Mouse (Mus musculus): ENCODE measurements around the gene Hoxa2. TPM values are rescaled to one million over a fixed set of nuclear protein-coding genes. Genes with fewer than 3 reads are reported as not detected.
A peak's percentile ranks its signal among the peaks of the same experiment; 100 is the strongest.

Gene Hoxa2
- polyA plus RNA-seq, 1 experiment from 2014 or later, result 0.29 TPM

DNA sequence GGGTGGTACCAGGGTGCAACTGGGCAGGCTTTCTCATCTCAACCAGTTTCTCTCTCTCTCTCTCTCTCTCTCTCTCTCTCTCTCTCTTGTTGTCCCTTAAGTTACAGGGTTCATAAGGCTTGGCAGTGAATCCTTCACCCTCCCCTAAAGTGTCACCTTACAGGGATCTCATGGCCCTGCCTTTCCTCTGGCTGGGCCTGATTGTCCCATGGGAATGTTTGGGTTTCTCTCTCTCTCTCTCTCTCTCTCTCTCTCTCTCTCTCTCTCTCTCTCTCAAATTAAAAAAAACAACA is 43.0 kb upstream of the Hoxa2 start:
- no peak overlapping the region for H3K4me2 ChIP-seq
- H3K9me3 ChIP-seq (replicated peaks), result no peaks in the 10 kb centered on the region
- no peak for ATAC-seq (ENCODE audit: insufficient read depth)
- H3K27ac ChIP-seq (replicated peaks), result no peak overlapping the region
- H3K36me3 ChIP-seq (replicated peaks), result no peaks in the 10 kb centered on the region
- no peak overlapping the region for H3K4me3 ChIP-seq (replicated peaks)
- H3K9ac ChIP-seq, result no peak overlapping the region
- H3K27me3 ChIP-seq, result peaks cover 100% of the 10 kb centered on the region
- H3K4me1 ChIP-seq (replicated peaks), result peaks cover 9% of the 10 kb centered on the region

DNA sequence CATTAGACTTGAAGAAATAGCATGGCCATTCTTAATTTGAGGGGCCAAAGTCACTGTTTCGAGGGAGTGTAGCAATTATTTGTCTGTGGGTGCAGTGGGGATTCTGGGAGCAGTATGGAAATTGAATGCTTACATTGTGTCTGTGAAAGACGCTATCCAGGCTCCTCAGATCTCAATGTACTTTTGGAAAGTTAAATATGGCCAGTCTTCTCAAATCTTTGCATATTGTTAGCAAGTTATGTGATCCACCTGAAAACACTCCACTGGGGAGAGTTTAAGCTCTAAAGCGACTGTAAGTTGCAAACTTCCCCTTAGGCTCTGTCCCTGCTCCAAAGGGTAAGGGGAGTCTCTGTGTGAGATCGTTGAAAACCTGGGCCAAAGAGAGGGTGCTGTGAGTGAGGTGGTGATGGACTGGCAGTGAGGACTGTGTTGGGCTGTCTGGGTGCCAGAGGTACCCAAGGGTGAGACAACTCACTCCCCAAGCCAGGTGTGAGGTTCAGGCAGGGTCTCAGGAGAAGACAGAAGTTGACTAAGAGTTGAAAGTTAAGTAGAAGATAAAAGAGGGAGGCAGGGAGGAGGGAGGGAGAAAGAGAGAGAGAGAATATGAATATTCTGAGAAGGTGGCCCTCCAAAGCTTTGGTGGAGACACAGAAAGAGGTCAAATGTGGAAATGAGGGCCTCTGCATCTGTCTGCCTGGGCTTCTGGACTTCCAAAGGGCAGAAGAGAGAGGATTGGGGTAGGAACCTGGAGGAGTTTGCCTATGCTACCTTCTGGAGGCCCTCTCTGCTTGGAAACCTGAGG is 42.5 kb upstream of the Hoxa2 start:
- Histone ChIP-seq H3K4me3 (replicated peaks) (no peak overlapping the region), H3K27ac (replicated peaks) (no peak overlapping the region), H3K9ac (no peak overlapping the region), H3K36me3 (replicated peaks) (no peaks in the 10 kb centered on the region), H3K9me3 (replicated peaks) (no peaks in the 10 kb centered on the region), H3K4me2 (no peak overlapping the region), H3K27me3 (peaks cover 100% of the 10 kb centered on the region), H3K4me1 (replicated peaks) (peaks cover 7% of the 10 kb centered on the region)
- 28% methylated on average over 4 of the region's 4 CpGs for WGBS (ENCODE audit: insufficient replicate concordance)
- no peak for ATAC-seq (ENCODE audit: insufficient read depth)

DNA sequence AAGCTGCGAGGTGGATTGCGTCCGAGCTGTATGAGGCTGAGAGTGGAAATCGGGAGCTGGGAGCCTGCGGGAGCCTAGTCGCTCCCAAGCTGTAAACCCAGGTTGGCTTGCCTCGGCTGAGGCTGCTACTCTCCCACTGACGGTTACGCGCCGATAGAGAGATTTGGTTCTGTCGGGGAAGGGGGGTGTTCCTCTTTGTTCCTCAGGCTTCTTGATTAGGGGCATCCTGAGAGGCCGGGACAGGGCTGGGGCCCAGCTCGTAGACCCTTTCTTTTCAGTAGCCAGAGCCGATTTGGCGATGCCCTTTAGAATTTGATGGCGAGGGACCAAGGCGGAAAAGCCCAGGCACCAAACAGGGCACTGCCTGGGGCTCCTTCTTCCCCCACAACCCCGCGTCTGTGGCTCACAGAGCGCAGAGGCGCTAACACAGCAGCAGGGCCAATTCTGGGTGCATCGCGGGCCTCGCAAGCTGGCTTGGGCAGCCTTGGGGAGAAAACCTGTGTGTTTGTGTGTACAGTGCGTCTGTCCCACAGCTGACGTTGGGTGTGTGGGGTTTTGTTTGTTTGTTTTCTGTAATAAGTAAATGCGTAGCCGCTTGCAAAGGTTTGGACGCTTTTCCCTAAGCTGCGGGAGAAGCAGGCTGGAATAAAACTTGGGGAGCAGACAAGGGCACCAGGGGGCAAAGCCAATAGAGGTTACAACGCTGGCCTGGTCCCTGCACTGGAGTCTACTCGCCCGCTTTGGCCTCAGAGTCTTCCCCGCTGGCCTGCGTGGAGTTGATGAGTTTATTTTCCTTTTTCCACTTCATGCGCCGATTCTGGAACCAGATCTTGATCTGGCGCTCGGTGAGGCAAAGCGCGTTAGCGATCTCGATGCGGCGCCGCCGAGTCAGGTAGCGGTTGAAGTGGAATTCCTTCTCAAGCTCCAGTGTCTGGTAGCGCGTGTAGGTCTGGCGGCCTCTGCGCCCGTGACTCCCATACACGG is 41.3 kb upstream of the Hoxa2 start:
- Histone ChIP-seq H3K9ac (no peak overlapping the region), H3K27me3 (peaks cover 100% of the 10 kb centered on the region), H3K27ac (replicated peaks) (no peak overlapping the region), H3K36me3 (replicated peaks) (no peaks in the 10 kb centered on the region), H3K4me3 (replicated peaks) (no peak overlapping the region), H3K4me2 (no peak overlapping the region), H3K4me1 (replicated peaks) (peaks cover 4% of the 10 kb centered on the region), H3K9me3 (replicated peaks) (no peaks in the 10 kb centered on the region)
- ATAC-seq (ENCODE audit: insufficient read depth), result no peak
- WGBS (ENCODE audit: insufficient replicate concordance), result 29% methylated on average over 55 of the region's 55 CpGs

DNA sequence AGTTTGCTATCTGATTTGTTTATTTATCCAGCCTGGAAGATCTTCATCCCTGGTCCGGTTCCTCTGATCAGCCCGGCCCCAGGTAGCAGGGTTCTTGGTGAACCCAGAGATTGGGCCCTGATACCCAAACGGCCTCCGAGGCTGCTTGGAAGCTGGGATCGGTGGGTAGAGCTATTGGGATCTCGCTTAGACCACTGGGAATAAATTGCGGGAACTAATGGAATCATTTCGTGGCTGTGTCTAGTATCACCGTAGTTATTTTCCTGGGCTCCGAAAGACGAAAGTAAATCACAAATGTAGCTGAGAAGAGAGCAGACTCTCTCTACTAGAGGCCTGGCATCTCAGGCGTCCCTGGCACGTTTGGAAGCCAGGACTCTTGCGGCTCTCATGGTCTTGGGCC is 40.6 kb upstream of the Hoxa2 start:
- H3K27me3 ChIP-seq, result peaks cover 100% of the 10 kb centered on the region
- WGBS (ENCODE audit: insufficient replicate concordance), result 30% methylated on average over 14 of the region's 14 CpGs

DNA sequence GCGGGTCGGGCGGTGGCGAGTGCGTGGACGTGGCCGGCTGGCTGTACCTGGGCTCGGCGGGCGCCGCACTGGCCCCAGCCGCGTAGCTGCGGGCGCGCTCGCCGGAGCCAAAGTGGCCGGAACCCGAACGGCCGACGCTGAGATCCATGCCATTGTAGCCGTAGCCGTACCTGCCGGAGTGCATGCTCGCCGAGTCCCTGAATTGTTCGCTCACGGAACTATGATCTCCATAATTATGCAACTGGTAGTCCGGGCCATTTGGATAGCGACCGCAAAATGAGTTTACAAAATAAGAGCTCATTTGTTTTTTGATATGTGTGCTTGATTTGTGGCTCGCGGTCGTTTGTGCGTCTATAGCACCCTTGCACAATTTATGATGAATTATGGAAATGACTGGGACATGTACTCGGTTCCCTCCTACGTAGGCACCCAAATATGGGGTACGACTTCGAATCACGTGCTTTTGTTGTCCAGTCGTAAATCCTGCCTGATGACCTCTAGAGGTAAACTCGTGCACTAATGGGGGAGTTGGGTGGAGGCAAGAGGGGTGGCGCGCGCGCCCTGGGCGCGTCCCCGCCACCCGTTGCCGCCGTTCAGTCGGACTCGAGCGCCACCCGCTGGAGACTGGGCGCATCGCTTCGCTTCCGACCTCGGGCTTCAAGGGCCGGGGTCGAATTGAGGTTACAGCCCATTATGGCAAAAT is 39.6 kb upstream of the Hoxa2 start, which contains the start of gene Hoxa5:
Gene Hoxa5, minus strand, starts transcription at position 538 of the 703 bp plus-strand sequence.
- Histone ChIP-seq H3K9ac (peak within 1 kb of the TSS; percentile 21; the same call in 1 of the 2 replicates), H3K9me3 (replicated peaks) (no peaks in the 10 kb centered on the region), H3K27ac (replicated peaks) (no peak within 1 kb of the TSS), H3K27me3 (peaks cover 100% of the 10 kb centered on the region), H3K4me3 (replicated peaks) (peak within 1 kb of the TSS; percentile 50), H3K36me3 (replicated peaks) (no peaks in the 10 kb centered on the region), H3K4me1 (replicated peaks) (peaks cover 4% of the 10 kb centered on the region), H3K4me2 (peak within 1 kb of the TSS; percentile 61)
- ATAC-seq (ENCODE audit: insufficient read depth), result no peak
- whole genome bisulfite sequencing (ENCODE audit: insufficient replicate concordance), result under 1% methylated on average over 65 of the region's 65 CpGs

More for the DNA sequence above, 40.6 kb upstream of the Hoxa2 start:
- Histone ChIP-seq H3K4me2 (no peak overlapping the region), H3K9ac (no peak overlapping the region), H3K4me3 (replicated peaks) (no peak overlapping the region), H3K4me1 (replicated peaks) (peaks cover 4% of the 10 kb centered on the region), H3K27ac (replicated peaks) (no peak overlapping the region), H3K36me3 (replicated peaks) (no peaks in the 10 kb centered on the region), H3K9me3 (replicated peaks) (no peaks in the 10 kb centered on the region)
- ATAC-seq (ENCODE audit: insufficient read depth), result no peak

DNA sequence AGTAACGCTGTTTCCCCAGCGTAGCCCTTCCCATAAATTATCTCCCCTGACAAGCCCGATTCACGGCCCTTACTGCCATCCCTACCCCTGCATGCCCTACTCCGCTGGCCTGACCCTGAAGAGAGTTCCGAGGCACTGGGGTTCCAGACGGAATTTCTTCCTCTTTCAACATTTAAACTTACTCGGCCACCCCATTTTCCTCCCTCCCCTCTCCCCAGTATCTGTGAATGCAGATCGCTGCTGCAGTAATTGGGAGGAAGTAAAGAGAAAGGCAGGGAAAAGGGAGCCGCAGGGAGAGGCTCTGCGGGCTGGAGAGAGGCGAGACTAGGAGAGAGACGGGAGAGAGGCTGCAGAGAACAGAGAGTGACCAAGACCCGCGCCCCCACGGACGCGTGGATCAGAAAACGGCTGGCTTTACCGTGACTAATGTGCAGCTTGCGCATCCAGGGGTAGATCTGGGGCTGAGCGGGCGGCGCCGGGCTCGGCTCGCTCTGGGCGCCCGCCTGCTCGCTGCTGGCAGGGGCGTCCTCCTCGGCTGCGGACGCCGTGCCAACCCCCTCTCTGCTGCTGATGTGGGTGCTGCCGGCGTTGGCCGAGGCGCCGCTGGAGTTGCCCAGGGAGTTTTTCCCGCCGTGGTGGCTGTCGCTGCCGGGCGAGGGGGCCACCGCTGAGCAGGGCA is 38.9 kb upstream of the Hoxa2 start:
- peaks cover 4% of the 10 kb centered on the region for H3K4me1 ChIP-seq (replicated peaks)
- H3K9ac ChIP-seq, result peak overlapping the region; percentile 21; the same call in 1 of the 2 replicates
- no peaks in the 10 kb centered on the region for H3K9me3 ChIP-seq (replicated peaks)
- ATAC-seq (ENCODE audit: insufficient read depth), result no peak
- peak overlapping the region; percentile 61 for H3K4me2 ChIP-seq
- peaks cover 100% of the 10 kb centered on the region for H3K27me3 ChIP-seq
- 2% methylated on average over 45 of the region's 46 CpGs for WGBS (ENCODE audit: insufficient replicate concordance)
- no peak overlapping the region for H3K27ac ChIP-seq (replicated peaks)
- H3K4me3 ChIP-seq (replicated peaks), result peak overlapping the region; percentile 50
- H3K36me3 ChIP-seq (replicated peaks), result no peaks in the 10 kb centered on the region

DNA sequence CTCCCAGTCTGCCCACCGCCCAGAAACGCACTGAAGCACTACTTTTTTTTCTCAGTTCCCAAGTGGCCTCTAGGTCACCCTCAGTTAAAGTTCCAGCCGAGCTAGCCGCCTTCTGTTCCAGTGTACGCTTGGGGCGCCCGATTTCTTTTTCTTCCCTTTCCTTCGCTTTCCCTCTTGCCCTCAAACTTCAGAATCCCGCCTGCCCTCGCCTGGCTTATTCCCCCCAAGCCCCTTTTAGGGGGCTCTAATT is 38.4 kb upstream of the Hoxa2 start:
- Histone ChIP-seq H3K4me1 (replicated peaks) (no peaks in the 10 kb centered on the region; the same call in none of the 2 replicates), H3K27me3 (peaks cover 100% of the 10 kb centered on the region), H3K27ac (replicated peaks) (no peak overlapping the region), H3K9ac (no peak overlapping the region), H3K9me3 (replicated peaks) (no peaks in the 10 kb centered on the region), H3K36me3 (replicated peaks) (no peaks in the 10 kb centered on the region), H3K4me3 (replicated peaks) (peak overlapping the region; percentile 50), H3K4me2 (peak overlapping the region; percentile 61)
- WGBS (ENCODE audit: insufficient replicate concordance), result 9% methylated on average over 10 of the region's 10 CpGs
- ATAC-seq (ENCODE audit: insufficient read depth), result no peak

DNA sequence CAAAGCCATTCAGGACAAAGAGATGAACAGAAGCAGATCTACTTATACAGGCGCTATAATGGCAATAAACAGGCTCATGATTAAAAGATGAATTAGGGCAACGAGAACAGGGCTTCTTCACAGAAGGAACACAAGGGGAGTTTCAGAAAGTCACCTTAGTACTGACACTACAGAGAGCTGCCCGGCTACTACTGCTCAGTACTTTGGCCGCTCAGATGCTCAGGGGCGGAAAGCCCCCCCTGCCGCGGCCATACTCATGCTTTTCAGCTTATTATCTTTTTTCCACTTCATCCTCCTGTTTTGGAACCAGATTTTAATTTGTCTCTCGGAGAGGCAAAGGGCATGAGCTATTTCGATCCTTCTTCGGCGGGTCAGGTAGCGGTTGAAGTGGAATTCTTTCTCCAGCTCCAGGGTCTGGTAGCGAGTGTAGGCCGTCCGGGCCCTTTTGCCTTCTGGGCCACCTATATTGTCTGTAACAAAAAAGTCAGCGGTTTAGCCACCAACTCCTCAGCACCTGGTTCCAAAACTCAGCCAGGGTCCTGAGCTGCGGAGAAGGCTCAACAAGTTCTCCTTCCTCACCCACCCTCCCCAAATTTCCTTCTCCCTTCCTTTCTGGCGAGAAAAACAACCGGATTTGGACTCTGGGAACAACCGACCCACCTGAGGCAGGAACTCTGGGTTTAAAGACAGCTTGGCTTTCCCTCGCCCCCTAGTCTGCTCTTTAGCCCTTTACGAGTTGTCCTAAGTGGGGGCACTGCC is 37.9 kb upstream of the Hoxa2 start:
- Histone ChIP-seq H3K9me3 (replicated peaks) (no peaks in the 10 kb centered on the region), H3K4me3 (replicated peaks) (peak overlapping the region; percentile 50; the same call in 1 of the 2 replicates), H3K36me3 (replicated peaks) (no peaks in the 10 kb centered on the region), H3K4me1 (replicated peaks) (no peaks in the 10 kb centered on the region; the same call in none of the 2 replicates), H3K27me3 (peaks cover 100% of the 10 kb centered on the region), H3K4me2 (no peak overlapping the region), H3K9ac (no peak overlapping the region), H3K27ac (replicated peaks) (no peak overlapping the region)
- no peak for ATAC-seq (ENCODE audit: insufficient read depth)
- 35% methylated on average over 22 of the region's 22 CpGs for WGBS (ENCODE audit: insufficient replicate concordance)

DNA sequence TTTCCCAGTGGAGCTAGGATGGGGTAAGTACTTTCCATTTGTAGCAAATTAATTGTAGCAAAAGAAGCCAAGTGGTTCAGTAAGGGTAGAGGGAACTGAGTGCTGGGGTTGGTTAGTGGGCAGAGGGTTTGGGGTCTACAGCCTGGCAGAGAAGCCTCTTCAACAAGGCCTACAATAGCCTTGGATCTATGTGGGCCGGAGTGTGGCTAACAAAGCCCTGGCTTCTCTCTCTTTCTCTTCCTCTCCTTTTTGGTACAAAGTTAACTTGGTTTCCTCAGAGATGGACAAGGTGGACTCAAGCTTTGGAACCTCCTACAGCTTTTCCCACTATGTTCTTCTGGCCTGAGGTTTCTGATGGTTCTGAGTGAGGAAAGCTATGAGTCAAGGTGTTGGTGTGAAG is 36.6 kb upstream of the Hoxa2 start:
- no peaks in the 10 kb centered on the region; the same call in none of the 2 replicates for H3K4me1 ChIP-seq (replicated peaks)
- peaks cover 100% of the 10 kb centered on the region for H3K27me3 ChIP-seq
- no peak for ATAC-seq (ENCODE audit: insufficient read depth)
- no peak overlapping the region for H3K9ac ChIP-seq
- H3K27ac ChIP-seq (replicated peaks), result no peak overlapping the region
- H3K4me3 ChIP-seq (replicated peaks), result no peak overlapping the region
- H3K9me3 ChIP-seq (replicated peaks), result no peaks in the 10 kb centered on the region
- no peak overlapping the region for H3K4me2 ChIP-seq
- no peaks in the 10 kb centered on the region for H3K36me3 ChIP-seq (replicated peaks)
- WGBS (ENCODE audit: insufficient replicate concordance), result 56% methylated on average over 1 of the region's 1 CpGs

DNA sequence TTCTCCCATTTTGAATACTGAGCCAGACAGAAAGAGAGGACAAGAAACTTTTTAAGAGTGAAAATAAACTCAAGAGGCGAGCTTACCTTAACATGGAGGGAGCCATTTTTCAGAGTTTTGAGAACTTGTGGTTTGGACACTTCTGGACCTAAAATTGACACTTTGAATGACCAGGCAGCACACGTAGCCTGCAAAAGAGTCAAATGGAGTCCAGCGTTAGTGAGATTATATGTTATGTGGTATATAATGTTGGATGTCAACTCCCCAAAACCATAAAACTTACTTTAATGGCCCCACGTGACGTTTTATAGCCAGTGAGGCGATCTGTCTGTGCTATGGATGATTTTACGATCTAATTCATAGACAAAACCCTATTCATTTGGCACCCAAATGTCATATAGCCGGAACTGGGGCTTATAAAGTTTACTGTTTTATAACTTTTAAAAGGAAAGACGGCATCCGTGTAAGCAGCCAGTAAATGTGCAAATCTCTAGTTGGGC is 36.2 kb upstream of the Hoxa2 start:
- Histone ChIP-seq H3K36me3 (replicated peaks) (no peaks in the 10 kb centered on the region), H3K4me2 (no peak overlapping the region), H3K9me3 (replicated peaks) (no peaks in the 10 kb centered on the region), H3K27ac (replicated peaks) (no peak overlapping the region), H3K9ac (no peak overlapping the region), H3K27me3 (peaks cover 100% of the 10 kb centered on the region), H3K4me1 (replicated peaks) (no peaks in the 10 kb centered on the region; the same call in none of the 2 replicates), H3K4me3 (replicated peaks) (no peak overlapping the region)
- no peak for ATAC-seq (ENCODE audit: insufficient read depth)
- 60% methylated on average over 10 of the region's 10 CpGs for WGBS (ENCODE audit: insufficient replicate concordance)
